Mouse (Mus musculus) cerebellum, postnatal 36 days (tissue): ENCODE measurements around the gene Myo16.
A peak's percentile ranks its signal among the peaks of the same experiment; 100 is the strongest.

Experiments used
- DNase-seq, 2 experiments: peaks; one replicate each; pipeline ENCODE4 v3.0.0; 2021 to 2022; ENCODE audit warnings: mixed read lengths in 2 of 2

The Myo16 gene

DNA sequence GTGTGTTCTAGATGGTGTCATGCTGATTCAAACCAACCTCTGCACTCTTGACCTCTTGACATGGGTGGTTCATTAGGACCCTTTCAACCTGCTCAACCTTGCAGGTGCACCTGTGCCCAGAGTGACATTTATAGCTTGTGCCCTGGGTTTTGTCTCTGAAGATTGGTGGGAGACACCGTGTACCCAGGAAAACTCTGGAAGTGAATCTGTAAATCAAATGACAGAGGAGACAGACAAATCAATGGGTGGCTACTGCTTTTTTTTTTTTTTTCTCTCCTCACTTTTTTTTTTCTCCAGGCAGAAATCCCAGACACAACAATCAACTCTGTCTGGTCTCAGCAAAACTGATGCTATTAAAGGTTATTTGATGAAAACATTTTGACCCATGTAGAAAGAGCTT, 329.2 kb downstream of the Myo16 start:
- DNase-seq, result no peak

DNA sequence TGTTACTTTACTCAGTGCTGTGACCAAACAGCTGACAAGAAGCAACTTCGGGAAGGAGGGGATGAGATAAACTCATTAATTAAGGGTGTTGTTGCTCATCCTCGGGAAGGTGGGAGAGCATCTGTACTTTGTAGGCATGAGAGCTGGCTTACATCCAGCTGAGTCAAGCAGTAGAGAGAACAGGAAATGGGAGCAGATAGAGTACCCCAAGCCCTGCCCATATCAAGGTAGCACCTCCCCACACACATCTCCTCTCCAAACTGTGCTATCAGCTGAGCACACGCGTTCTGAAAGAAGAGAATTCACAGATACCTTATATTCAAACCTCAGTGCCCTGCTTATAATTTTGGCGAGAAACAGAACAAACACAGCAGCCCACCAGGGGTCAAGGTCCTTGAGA, 330.1 kb downstream of the Myo16 start:
- DNase-seq, result no peak

DNA sequence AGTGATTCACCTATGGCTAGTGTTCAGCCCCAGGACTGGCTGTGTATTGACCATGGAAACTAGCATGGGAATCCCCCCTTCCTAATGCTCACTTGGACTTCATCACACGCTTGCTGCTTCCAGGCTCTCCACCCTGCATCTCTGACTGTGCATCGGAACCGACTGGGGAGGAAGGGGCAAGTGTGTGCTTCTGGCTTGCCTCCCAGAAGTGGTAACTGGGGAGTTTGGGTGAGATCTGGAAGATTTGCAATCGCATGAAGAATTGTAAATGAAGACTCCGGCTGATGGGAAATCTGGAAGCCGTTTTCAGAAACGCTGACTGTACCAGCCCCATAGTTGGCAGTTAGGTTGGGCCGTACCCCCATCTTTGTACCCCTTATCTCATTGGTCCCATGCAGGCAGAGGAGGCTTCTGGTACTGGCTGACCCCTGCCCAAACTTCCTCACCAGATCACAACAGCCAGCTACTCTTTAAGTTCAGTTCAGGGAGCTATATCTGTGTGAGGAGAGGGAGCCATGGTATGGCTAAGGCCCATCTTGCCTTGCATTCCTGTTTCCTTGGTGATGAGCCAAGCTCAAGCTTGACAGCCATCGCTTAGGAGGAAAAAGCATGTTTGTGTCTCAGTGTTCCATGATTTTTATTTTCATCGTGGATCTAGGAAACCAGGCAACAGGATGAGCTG, 336.2 kb downstream of the Myo16 start:
- no peak for DNase-seq

DNA sequence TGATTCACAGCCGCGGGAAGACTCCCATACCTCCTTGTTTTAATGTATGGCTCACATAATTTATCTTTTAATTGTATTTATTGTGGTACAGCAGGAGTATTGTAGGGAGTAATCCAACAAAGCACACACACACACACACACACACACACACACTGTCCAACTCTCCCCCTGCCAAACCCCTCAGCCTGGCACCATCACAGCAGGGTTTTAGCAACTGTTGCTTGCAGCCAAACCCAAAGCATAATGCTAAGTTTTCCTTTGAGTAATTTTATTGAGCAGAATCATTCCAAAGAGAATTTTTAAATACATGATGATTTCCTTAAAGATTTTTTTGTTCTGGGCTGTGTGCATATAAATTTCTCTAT, 336.7 kb downstream of the Myo16 start:
- no peak for DNase-seq

DNA sequence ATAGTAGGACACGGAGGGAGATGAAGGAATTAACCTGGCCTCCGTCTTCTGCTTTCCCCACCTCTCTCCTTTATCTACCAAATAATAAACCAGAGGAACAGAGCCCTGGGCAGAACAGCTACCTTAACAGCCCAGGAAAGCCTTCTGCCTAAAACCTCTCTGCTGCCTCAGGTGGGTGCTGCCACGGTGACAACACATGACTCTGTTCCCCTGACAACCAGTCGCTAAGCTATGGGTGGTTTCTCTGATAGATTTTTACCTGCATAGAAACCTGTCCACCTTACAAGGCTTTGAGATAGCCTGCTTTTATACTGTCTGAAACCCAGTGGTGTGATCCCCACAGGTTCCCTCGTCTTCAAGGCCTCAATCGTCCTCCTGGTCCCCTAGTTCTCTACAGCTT, 337.2 kb downstream of the Myo16 start:
- DNase-seq, result no peak

DNA sequence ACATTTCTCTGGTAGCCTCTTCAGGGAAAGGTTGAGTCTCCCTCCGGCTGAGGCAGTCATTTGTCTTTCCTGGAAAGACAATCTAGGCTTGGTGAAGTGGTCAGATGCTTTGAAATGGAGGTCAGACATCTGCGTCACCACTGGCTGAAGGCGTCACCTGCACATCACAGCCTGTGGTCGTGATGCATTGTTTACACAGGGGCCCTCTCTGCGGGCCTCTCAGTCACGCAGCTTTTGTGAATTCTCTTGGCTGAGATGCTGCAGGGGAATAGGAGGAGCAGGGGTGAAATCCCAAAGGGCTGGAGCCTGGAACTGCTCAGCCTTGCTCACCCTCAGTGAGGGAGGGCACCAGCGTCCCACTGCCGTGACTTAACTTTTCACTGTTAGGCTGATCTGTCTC, 346.1 kb downstream of the Myo16 start:
- no peak for DNase-seq

DNA sequence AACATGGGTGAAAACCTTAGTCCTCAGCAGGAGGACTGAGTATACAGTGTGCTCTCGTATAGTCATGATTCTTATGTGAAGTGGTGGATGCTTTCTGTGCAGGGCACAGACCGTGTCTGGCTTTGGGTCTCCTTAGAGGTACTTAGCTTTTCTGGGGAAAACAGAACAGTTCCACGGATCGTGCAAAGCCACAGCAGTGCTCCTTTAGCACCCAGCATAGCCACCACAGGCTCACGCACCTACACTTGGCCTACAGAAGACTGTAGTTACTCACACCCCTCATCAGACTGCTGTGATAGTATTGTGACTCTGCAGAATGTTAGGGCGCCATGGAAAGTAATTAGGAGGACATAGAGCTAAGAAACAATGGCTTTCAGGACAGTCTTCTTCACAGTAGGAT, 346.8 kb downstream of the Myo16 start:
- no peak for DNase-seq

DNA sequence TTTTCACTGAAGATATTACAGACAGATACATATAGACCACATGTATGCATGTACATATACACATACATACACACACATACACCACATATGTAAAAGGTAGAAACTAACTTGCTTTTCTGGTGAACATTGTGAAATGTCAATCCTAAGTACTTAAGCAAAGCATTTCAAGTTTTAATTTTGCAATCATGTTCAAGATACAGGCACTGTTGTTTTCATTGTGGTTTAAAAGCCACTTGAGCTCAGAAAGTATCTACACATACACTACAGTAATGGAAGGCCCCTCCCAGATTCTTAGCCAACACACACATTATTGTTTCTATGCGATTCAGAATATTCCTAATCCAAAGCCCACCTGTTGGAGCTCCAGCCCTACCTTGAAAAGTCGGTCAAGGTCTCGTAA, 348.0 kb downstream of the Myo16 start:
- no peak for DNase-seq

DNA sequence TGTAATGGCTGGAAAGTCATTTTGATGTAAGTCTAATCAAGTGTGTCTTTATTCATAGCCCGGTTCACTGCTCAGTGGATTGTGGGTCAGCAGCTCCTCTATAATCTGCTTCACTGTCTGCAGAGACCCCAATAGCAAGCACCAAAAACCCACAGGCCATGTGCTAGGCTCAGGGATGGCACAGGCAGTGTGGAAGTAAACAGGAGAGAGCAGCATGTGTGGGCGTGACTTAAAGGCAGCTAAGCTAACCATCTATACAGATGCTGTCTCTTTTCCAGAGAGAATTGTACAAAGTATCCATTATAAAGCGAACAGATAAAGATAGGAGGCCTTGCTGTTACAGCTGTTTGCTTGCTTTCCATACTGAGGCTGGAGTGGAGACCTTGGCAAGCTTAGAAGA, 358.4 kb downstream of the Myo16 start:
- DNase-seq, result no peak

DNA sequence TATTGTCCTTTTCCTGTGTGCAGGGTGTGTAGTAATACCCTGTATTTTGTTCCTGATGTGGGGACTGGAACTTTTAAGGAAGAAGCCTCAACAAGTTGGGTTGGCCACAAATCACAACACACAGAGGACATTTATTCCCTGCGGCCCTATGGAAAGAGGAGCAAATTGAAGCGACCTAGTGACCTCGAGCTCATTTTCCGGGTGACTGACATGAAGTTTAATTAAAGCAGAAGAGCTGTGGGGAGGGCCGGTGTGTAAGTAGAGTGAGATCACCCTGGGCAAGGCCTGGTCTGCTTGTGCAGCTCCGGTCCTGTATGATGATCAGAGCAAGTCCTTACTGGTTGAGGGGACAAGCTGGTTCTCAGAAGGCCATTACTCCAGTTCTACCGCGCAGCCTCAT, 363.7 kb downstream of the Myo16 start:
- DNase-seq, result no peak

DNA sequence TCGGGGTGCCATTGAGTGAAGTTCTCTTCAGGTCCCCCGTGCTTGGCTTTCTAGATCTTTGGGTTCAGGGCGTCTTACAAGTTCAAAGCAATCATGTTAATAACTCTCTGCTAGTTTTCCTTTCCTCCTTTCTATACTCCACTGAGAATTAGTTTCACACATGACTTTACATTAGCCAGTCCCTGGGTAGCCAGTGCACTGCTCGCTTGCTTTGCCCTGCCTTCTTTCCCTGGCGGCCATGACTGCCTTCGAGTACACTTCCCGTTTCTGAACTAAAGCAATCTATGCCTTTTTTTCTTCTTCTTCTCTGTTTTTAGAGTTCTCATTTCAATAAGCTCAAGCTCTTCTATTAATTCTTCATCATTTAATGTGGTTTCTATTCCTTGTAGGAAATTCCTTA, 365.6 kb downstream of the Myo16 start:
- no peak for DNase-seq

DNA sequence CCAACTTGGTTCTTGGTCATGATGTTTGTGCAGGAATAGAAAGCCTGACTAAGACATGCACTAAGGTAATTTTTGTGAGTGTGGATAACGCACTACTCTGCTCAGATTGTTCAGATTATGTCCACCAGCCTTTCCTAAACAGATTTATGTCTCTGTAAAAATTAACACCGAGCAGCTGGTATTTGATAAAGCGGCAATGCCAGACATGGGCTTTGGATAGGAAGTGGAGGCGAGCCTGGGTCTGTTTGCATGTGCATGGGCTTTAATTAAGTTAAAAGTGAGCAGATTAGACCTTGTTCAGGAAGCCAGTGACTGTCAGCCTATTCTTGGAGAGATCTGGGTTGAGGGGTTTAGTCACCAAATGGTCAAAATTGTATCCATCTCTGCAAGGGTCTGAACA, 367.8 kb downstream of the Myo16 start:
- DNase-seq, result no peak

DNA sequence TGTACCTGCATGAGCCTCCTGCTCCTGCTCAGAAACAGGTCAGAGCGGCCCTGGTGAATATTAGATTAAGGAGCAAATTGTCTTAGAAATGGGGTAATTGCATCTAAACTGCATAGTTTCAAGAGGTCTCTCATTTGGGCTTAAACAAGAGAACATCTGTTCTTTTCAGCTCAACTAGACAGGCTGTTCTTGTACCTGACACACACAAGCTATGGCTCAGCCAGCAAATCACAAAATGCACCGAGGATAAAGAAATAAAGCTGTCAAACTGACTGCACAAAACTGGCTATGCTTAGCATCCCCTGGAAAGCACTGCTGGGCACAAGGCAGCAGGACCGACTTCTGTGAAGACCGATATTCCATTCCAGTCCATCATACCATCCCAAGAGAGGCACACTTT, 372.0 kb downstream of the Myo16 start:
- no peak for DNase-seq

DNA sequence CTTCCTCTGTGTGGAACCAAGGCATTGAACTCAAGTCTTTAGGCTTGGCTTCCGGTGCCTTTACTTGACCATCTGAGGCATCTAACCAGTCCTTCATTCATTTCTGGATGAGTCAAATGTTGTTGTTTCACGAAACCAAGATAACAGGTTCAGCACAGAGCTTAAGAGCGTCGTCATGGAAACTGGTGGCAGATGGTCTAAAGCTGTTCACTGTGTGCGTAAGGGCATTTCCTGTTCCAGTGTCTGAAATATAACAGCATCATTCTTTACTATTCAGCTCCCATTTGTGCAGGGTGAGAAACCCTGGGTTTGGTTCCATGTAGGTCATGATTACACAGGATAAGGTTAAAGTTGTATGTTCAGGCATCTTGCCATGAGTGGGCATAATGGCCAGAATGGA, 372.9 kb downstream of the Myo16 start:
- no peak for DNase-seq

DNA sequence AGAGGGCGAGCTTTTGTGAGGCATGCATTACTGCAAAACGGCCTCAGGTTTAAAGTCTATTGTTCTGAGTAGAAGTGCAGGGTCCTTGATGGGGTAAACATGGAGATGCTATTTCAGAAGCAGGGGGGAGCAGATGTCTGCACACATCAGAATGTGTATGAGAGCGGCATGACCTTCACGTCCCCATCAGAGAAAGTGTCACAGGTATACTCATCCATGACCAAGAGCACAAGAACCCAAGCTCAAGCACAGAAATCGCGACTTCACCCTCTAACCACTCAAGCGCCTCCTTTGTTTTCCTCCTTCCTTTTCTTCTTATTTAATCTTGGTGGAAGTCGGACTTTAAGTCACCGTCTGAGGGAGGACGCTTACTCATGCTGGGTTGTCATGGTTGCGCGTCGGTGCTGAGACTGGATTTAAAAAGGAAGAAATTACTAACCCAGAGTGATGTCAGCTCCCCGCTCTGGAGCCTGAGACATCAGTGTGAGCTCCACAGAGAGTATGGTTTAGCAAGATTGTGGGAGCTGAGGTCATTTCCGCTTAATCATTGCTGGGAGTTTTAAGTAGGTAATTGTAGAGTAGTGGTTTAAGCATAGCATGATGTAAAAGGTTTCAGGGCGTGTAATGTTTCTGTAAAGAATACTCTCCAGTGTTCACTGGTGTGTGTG, 381.0 kb downstream of the Myo16 start:
- DNase-seq, result no peak

DNA sequence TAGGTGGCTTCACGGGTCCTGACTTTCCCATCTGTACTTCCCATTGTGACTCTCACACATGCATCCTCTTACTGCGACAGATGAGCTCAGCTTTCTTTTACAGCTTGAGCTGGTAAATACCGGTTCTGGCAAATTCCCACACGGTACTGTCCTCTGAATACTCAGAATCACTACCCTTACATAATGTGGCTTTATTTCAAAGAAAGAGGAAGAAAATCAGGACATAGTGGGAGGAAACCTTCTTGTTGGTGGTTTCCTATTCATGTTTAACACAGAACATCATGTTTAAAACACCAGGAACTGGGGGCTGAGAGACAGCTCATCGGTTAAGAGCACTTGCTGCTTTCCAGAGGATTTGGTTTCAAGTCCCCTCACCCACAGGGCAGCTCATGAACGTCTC, 384.6 kb downstream of the Myo16 start:
- no peak for DNase-seq

DNA sequence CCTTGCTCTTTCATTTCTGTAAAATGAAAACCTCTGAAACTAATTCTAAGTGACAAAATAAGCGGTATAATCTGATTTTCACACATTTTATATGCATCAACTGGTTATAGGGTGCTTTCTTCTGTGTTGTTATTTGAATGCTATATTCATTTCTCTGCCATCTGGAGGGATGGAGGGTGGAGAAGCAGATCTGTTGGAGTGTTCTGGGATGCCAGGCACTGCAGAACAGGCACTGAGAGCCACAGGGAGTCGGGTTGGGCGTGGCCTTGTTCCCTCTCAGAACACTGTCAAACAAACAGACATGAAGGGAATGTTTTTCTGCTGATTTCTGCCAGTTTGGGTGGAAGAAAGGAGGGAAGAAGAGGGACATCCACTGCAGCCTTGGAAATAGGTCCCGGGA, 386.0 kb downstream of the Myo16 start:
- no peak for DNase-seq

DNA sequence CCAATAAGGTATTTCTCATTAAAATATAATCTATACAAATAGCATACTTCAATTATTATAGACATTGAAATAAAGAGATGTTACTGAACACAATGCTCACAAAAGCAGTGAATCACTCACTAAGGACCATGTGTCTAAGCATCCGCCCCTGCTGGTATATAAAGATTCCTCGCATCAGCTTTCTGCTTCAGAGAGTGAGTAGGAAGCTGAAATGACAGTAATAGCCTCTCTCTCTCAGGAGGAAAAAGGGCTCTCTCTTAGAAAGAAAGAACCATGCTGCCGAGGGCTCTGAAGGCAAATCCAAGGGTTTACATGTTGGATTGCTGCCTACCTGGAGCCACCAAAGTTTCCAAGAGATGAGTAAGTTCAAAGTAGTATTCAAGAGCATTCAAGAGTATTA, 392.2 kb downstream of the Myo16 start:
- DNase-seq, result no peak

DNA sequence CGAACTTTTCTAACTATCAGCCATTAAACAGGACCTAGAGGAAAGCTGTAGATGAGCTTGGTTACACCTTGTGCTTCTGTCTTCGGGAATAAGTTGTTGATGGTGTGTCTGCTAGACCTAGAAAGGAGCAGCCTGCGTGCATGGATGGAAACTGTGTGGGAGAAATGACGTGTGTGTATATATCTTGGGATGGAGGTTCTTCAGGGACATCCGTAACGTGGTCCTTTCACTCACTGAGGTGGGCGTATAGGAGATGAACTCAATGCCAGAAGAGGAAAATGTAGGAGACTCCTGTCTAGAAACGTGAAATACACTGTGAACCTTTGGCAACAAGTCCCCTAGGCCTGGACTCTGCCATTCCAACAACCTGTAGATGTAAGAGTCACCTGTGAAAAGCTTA, 392.8 kb downstream of the Myo16 start:
- no peak for DNase-seq

DNA sequence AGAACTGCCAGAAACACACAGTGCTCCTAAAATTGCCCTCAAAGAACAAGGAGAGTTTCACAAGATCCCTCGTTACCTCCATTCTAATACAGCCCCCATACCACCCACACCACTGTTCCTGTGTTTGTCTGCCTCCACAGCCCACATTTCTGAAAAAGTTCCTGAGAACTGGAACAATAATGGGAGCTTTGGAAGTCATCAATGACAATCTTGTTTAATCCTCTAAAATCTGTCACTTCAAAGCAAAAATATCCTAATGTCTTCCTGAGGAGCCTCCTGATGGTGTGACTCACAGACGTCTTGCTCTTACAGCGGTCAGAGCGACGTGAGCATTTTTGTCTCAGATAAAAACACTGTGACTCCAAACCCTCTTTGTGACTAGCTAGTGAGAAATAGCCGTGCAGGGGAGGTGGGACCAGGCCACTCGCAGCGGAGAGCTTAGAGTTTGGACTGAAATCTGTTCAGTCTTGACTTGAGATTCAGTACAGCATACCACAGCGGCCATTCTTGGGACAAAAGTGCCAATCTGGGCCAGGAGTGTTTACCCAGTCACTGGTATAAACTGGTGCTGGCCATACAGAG, 394.4 kb downstream of the Myo16 start:
- DNase-seq, result no peak

DNA sequence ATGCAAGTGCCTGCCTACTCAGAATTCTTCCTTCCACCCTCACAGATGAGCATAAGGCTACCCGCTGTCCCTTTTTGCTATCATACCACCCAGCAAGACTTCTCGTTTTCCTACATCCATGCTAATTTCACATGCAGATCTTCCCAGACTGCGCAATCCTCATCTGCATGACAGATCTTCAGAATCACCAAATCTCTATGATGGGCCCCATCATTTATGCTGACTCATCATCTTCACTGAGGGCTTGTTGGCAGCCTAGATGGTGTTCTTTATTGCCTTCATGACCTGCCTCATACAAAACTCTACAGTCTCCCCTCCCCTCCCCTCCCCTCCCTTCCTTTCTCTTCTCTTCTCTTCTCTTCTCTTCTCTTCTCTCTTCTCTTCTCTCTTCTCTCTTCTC, 395.7 kb downstream of the Myo16 start:
- no peak for DNase-seq

DNA sequence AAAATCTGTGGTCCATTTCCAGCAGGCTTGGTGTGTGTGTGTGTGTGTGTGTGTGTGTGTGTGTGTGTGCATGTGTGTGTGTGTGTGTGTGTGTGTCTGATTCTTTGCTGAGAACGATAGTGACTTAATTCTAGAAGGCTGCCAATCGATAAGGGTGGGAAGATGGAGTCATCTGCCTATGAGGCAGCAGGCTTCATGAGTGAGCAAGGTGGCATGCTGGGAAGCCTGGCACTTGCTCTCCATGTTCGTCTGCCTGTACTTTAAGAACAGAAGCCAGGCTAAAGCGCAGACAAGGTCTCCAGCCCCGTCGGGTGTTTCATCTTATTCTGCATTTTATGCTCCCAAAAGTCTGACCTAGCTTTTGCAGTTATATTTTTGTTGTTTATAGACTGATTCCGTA, 404.2 kb downstream of the Myo16 start:
- peak in 1 of 2 experiments; percentile 14 for DNase-seq

DNA sequence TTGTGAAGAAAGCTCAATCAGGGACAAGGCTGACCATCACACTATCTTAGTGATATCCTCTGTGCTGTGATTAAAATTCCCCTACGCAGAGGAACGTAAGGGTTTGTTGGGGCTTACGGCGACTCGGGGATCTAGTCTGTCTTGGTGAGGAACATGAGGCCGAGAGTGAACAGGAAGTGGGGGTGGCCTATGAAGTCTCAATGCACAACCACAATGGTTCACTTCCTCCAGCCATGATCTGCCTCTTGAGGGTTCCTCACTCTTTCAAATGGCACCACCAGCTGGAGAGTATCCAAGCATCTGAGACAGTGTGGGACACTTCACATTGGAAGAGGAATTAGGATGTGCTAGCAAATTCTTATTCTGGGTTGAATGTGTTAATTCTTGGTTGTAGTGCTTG, 405.8 kb downstream of the Myo16 start:
- no peak for DNase-seq

DNA sequence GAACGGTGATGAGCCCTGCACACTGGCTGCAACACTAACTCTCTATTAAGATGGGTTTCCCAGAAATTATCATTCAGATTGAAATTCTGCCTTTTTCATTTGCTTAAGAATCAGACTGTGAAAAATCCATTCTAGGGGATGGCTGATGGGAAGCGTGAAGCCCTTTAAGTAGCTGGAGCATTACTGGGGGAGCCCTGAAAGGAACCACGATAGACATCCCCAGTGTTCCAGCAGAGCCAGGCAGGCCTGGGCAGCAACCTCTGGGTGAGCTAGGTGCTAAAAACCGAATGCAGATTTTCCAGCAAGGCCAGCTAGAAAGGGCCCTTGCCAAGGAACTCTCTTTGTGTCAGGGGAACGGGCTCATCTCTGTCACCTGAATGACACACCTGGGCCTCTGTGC, 407.9 kb downstream of the Myo16 start:
- DNase-seq, result no peak

DNA sequence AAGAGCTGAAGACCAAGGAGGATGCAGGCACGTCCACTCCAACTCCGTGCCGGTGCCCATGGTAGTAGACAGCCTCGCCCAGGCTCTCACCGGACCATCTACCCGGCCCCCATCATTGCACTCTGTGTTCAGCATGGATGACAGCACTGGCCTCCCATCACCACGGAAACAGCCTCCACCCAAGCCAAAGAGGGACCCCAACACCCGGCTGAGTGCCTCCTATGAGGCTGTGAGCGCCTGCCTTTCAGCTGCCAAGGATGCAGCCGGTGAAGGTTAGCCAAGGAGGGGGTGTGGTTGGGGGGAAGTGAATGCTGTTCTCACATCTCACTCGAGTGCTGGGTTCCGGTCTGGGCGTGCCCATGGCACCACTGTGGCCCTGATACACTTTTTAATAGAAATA, 408.3 kb downstream of the Myo16 start:
- DNase-seq, result no peak
